Mouse (Mus musculus) thymus, postnatal 10 days (tissue): ENCODE results near the gene Smap2.

Experiments
- DNase-seq, 2 experiments: peaks; one replicate each; pipeline ENCODE4 v3.0.0; 2021; ENCODE audit warnings: low spot score in 2 of 2

Gene Smap2

DNA sequence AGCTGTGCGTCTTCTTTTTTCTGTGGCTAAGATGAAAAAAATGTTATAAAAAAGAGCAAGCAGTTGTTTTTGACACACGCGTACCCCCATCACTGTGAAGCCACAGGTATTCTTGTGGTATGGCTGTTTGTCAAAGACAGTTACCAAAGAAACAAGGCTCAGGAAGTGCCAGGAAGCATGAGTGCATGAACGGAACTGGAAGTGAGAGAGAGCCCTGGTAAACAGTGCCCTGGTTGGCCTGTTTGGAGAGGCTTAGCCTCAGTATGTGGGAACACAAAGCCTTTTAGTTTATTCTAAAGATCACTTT, 41.7 kb downstream of the Smap2 start:
- peak; percentile 56 to 57 for DNase-seq

DNA sequence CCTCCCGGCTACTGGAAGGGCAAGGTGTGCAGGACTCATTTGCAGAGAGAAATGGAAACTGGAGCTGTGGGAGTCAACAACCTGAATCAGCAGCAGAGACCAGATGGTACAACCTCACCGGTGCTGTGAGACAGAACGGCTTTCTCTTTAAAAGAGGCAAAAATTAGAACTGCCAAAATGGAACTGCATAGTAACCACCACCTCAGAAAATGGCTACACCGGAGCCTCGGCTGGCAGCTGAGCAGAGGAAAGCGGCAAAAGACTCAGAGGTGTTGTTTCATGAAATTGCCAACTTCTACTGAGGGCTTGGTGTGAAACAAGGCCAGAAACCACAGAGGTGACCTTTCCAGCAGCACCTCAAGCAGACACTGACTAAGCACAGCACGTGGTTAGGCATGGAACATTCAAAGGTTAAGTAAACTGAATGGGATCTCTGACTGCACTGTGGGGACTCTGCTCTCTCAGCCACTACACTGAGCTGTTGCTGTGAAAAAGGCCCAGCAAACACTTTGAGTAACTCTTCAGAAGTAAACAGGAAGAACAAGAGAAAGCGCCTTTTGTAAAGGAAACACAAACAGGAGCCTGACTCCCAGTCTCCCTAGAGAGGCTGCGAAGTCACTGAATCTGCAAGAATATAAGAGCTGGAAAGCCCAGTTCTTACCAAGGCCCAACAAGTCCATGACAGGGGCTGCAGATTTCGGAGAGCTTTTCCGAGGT, 42.2 kb downstream of the Smap2 start:
- peak; percentile 17 to 43 for DNase-seq

DNA sequence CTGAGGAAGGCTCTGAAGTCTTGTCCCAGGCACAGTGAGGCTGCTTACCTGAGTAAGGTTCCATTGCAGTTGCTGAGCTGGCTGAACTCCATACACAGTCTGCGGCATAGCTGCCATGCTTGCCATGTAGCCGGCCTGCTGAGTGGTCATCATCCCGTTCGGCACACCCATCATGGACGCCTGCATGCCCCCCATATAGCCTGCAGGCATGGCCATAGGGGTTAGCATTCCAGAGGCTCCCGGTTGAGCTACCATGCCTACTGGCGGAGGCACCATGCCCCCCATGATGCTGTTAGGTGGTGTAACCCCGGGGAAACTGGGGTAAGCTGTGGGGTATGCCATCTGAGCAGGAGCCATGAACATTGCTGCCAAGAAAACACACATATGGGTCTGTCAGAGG, 45.2 kb downstream of the Smap2 start:
- no peak for DNase-seq

DNA sequence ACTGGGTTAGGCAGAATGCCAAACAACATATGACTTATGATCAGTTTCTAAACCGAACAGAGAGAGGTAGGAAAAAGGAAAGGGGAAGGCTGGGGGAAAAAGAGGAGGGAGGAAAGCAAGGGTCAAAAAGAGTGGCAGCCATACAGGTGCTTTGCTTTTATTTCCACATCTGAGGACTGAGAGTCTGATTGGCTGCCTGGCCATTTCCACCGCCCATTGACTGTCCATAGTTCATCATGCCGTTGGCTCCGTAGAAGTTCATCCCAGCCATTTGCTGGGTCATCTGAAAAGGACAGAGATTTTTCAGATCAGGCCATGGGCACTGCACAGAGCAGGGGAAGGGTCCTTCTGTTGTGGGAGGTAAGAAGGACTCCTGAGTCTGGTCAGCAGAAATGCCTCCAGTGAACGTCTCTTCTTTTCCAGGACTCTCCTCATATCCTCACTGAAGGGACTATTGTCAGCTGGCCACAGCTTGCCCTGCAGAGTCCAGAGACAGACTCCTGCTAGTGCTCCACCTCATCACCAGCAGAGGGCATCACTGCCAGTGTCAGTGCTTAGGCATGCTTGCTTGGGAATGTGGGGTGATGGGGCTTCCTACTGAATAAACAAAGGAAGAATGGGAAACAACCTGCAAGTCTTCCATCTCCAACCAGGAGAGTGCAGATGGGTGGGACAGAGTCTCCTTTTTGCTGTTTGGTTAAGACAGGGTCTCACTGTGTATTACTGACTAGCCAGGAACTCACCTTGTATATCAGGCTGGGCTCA, 47.5 kb downstream of the Smap2 start:
- DNase-seq: peak in 1 of 2 experiments; percentile 35

DNA sequence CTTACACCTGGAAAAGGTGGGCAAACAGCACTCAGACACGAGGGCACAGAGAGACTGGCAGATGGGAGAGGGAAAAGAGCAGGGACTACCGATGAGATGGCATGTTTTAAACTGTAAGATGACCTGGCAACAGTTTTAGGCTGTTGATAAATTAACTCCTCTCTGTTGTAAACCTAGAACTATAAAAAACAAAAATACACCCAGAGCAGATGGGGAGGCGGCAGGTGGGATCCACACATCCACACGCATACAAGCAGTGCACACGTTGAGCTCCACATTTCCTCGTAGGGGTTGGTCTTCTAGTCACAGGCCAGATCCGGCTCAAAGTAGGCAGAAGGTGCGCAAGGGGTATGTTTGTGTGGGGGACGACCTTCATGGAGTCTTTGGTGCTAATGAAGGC, 48.6 kb downstream of the Smap2 start:
- DNase-seq: no peak

DNA sequence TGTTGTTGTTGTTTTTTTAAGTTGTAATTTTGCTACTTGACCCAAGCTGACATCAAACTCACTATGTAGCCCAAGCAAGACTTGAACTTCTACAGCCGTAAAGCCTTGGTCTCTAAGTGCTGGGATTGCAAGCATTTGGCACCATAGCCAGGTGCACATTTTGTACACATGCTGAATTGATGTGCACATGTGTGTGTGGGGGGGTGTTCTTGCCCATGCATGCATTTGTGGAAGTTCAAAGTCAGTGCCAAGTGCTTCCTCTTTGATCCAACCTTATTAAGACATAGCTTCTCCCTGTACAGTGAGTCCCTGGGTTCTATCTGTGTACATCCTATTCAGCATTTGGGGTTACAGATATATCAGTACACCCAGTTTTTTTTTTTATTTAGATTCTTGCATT, 61.5 kb downstream of the Smap2 start:
- no peak for DNase-seq

DNA sequence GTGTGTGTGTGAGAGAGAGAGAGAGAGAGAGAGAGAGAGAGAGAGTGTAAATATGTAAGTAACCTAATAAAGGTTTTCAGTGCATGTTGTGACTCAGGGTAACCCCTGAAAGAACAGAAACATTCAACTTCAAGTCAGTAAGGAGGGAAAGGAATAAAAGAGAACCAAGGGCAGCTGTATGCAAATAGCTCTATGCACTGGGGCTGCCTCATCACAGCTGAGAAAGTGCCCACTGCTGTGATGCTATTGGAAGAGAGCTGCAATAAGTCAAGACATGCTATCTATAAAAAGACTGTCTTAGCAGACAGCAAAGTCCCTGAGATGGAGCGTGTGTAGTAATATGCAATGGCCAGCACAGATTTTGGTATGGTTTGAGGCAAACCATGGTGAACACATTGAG, 63.4 kb downstream of the Smap2 start:
- no peak for DNase-seq

DNA sequence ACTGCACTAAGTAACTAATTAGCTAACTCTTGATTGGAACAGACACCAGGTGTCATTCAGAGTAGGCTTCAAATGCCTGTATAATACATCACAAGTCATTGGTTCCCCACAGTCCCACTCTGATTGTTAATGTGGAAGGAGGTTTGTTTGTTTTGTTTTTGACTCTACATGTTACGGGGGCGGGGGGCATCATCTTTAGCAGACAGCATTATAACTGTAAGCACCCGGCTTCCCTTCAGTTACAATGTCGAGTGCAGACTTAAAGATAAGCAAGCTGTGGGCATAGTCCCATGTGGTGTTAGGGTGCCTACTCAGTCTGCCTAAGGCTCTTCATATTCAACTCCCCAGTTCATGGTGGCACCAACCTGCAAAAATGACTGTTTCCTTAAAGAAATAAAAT, 64.0 kb downstream of the Smap2 start:
- no peak for DNase-seq

DNA sequence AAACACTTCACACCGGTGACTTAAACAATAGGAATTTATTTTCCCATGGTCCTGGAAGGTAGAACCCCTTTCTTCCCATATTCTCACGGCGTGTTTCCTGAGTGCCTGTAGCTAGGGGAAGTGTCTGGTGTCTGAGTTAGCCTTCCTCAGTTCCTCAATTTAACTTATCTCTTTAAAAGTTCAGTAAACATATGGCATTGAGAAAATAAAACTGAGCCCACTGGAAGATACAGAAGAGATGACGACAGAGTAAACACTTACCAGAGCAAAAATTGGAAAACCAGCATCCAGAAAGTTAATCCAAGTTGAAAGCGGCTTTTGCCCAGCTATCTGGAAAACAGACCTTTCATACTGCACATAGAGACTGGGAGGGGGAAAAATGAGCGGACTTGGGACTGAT, 64.9 kb downstream of the Smap2 start:
- DNase-seq: no peak

DNA sequence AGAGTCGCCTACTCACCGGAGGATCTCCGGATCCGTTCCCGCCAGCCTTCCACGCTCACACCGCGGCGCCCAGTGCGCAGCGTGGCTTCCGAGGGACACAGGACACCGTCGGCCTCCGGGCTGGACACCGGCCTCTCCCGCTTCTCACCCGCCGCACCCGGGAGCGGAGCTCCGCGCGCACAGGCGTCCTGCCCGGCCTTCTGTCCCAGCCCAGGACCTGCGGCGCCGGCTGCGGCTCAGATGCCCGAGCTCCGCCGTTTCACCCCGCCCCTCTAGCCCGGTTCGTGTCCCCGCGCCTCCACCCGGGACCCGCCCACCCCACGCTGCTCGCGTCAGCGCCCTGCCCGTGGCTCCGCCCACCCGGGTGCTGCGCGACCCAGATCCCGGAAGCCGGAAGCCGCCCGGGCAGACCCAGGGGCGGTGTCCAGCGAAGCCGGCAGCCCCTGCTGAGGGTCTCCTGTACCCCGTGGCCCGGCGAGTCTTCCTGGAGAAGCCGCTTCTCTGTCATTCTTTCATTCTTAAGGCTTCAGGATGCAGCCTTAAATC, 65.5 kb downstream of the Smap2 start, which contains the start of gene Zfp69:
TSS of gene Zfp69 (minus strand) at position 272 of the 546 bp plus-strand sequence.
- peak; percentile 85 to 92 for DNase-seq

DNA sequence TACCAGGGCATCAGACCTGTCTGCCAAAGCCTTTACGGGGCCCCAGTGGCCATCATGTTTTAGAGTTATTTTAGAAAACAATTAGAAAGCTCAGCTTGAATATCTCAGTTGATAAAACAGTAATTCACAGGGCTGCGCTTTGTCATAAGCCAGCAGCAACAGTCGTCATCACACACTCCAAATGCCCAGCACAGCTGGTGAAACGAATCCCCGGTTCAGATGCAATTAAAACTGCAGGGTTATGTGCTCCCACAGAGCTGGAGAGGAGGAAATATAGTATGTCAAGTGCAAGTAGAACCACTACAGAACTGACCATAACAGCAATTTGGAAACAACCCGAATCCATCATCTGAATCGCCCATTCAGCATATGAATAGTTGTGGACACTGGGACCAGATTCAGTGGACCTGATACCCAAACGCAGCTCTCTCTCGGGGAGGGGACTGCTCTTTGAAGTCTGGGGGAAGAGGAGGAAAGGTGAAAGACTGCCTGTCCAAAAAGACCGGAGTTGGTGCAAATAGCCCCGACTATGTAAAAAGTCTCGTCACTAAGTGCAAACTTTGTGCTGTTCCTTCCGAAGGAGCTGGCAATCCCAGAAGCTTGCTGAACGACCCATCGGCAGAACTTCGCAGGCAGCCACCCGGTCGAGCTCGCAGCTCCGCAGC, 66.2 kb downstream of the Smap2 start:
- no peak for DNase-seq

DNA sequence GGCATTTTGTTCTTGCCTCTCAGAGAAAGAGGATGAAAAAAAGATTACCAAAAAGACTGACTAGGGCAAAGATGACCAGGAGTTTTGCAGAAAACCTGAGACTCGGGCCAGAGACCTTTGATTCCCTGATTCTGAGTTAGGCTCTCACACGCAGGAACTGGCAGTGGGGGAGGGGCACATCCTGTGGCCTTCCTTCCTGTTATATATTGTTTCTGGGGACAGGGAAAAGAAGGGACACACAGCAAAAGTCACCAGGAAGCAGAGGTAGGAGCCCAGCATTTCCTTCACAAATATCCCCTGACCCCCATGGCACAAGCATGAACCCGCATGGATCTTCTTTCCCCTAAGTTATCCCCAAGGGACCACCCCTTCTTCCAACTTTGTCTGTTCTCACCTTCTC, 68.1 kb downstream of the Smap2 start:
- DNase-seq: peak in 1 of 2 experiments; percentile 14

DNA sequence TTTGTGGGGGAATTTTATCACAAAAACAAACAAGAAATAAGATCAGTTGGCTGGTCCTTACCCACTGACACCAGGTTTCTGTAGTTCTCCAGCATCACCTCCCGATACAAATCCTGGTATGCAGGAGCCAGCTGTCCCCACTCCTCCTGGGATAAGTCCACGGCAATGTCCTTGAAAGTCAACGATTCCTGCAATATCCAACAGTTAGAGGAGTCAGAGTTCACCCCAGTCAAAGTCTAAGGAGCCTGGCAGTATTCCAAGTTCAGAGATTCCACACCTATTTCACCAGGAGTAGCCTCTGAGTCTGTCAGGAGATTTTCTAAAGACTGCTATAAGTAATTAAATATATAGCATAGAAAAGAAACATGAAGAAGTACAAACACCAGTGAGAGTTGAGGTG, 82.0 kb downstream of the Smap2 start:
- DNase-seq: no peak

DNA sequence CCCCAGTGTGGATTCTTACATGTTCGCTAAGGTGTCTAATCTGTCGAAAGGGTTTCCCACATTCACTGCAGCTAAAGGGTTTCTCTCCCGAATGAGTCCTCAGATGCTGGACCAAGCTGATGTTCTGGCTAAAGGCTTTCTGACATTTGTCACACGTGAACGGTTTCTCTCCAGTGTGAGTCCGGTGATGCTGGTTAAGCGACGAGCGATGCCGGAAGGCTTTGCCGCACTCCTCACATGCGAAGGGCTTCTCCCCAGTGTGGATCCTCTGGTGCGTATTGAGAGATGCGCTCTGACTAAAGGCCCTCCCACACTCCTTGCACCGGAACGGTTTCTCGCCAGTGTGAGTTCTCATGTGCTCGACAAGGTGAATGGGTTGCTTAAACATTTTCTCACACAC, 86.3 kb downstream of the Smap2 start:
- no peak for DNase-seq

DNA sequence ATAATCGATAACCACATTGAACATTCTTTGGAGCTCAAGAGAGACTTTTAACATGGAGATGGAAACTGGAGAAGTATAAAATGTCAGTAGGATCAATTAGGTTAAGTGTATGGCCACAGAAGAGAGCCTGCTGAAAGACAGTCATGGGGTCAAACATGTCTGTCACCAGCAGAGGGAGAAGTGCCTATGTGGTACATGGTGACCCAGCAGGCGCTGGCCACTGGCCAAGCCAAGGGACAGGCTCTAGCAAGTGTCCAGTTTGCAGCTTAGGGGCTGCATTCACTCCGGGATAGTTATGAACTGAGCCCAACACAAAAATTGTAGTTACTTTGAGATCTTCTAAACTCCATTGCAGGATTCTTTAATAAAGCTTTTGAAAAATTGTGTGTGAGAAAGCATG, 88.4 kb downstream of the Smap2 start:
- DNase-seq: no peak

DNA sequence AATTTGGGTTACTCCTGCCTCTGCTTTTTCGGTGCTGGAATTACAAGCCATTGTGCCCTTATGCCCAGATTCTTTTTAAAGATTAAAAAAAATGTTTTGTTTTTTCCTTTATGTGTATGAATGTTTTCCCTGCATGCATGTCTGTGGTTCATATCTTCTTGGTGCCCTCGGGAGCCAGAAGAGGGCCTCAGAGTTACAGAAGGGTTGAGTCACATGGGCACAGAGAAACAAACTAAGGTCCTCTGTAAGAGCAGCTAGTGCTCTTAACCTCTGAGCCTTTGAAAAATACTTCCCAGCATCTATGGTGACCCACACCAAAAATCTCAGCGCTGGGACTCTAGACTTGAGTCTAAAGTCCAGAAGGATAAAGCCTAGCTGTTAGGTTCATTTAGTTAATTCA, 91.7 kb downstream of the Smap2 start:
- DNase-seq: peak; percentile 42 to 45

DNA sequence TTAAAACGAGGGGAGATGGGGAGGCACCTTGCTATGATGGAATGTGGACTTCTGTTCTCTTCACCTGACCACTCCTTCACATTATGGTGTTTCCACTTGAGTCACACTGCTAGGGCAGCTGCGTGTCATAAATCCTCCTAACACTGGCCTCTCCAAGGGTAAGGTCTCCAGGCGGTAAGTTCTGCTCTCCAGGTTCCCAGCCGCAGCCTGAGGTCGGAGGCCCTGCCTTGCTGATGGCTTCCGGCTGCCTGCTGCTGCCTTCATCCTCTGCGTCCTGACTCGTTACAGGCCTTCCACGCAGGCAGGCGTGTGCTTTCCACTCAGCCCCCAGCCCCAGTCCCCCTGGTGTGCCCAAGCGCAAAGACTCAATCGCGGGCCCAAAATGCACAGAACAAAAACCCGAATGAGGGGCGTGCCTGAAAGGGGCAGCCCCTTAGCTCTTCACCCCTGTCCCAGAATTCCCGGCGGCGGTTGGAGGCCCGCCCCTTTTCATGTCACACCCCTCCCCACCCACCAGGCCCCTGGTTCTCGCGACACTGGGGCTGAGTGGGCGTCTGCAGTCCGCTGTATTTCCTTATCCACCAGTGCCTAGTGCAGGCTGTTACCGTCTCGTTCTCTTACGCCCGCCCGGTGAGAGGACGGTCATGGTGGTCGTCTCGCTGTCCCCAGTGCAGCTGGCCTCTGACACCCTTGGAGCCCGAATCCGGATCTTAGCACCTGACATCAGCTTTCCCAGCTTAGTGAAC, 92.3 kb downstream of the Smap2 start, which contains the start of gene Exo5:
TSS of gene Exo5 (minus strand) at position 464 of the 746 bp plus-strand sequence.
- DNase-seq: peak; percentile 91 to 93

DNA sequence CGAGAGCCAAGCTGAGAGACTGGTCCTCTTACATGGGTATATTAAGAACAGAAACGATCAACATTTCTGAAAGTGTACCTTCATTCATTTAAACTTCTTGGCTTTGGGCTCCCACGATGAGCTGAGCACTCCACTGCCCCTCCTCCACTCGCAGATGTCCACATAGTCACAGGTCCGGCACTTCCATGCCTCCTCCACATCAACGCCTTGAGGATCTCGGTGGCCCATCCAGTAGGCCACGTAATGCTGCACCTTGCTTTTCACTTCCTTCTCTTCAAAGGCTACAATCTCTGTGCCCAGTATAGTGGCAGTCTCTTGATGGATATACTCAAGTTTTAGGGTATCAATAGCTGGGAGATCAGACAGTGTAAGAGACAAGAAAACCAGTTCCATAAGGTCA, 95.6 kb downstream of the Smap2 start:
- DNase-seq: no peak
